Mouse (Mus musculus): ENCODE results near the gene Klf13. TPM values are rescaled to one million over a fixed set of nuclear protein-coding genes. Genes with fewer than 3 reads are reported as not detected.

Klf13 gene
- polyA plus RNA-seq, 2 experiments, result 3.4 to 15.8 TPM

- no peaks in the 10 kb centered on the region for H3K36me3 ChIP-seq (replicated peaks; ENCODE audit: control insufficient read depth, insufficient read depth, low read depth)
- ATAC-seq (ENCODE audit: insufficient read depth) (no peak), DNase-seq (ENCODE audit: low read depth in 3 of 3, low spot score in 3 of 3) (no peak)
- H3K4me3 ChIP-seq (ENCODE audit: insufficient read depth in 1 of 2, low read depth in 2 of 2, low read length in 2 of 2), result no peak overlapping the region
- 24% methylated on average over 10 of the region's 11 CpGs for WGBS (ENCODE audit: insufficient replicate concordance)
- no peaks in the 10 kb centered on the region for H3K27me3 ChIP-seq (ENCODE audit: control insufficient read depth, insufficient read depth, low read length)
- no peak for TF ChIP-seq CTCF (IDR thresholded peaks at IDR 0.05; ENCODE audit: low read depth)
- peaks cover 21 to 59% of the 10 kb centered on the region in 2 experiments for H3K4me1 ChIP-seq (replicated peaks; ENCODE audit: control insufficient read depth in 2 of 2, insufficient read depth in 2 of 2, low read length in 1 of 2)
- no peak overlapping the region for H3K4me2 ChIP-seq (ENCODE audit: low read depth)
- H3K9ac ChIP-seq (replicated peaks), result no peak overlapping the region
- no peaks in the 10 kb centered on the region for H3K9me3 ChIP-seq (ENCODE audit: control insufficient read depth, low read length)
- H3K27ac ChIP-seq, result no peak overlapping the region
Observed at GRCm38 (mm10) chr7:63908496-63909285, 30.0 kb downstream of the Klf13 start.

GRCm38 (mm10) chr7:63907778-63908495 lies 30.8 kb downstream of the Klf13 start:
- no peaks in the 10 kb centered on the region for H3K9me3 ChIP-seq (ENCODE audit: control insufficient read depth, low read length)
- no peak overlapping the region for H3K4me3 ChIP-seq (ENCODE audit: insufficient read depth in 1 of 2, low read depth in 2 of 2, low read length in 2 of 2)
- H3K4me2 ChIP-seq (ENCODE audit: low read depth), result no peak overlapping the region

GRCm38 (mm10) chr7:63905642-63906041 lies 33.1 kb downstream of the Klf13 start:
- ATAC-seq (ENCODE audit: insufficient read depth) (peak; percentile 64; the same call in 1 of the 2 replicates), DNase-seq (ENCODE audit: low read depth in 3 of 3, low spot score in 3 of 3) (no peak)
- TF ChIP-seq EP300 (IDR thresholded peaks at IDR 0.05; ENCODE audit: low read depth) (no peak), CTCF (IDR thresholded peaks at IDR 0.05; ENCODE audit: low read depth) (no peak)
- Histone ChIP-seq H3K36me3 (replicated peaks; ENCODE audit: control insufficient read depth, insufficient read depth, low read depth) (no peaks in the 10 kb centered on the region), H3K4me2 (ENCODE audit: low read depth) (no peak overlapping the region; the same call in 1 of the 2 replicates), H3K4me1 (replicated peaks; ENCODE audit: control insufficient read depth in 2 of 2, insufficient read depth in 2 of 2, low read length in 1 of 2) (peaks cover 21 to 44% of the 10 kb centered on the region in 2 experiments), H3K9me3 (ENCODE audit: control insufficient read depth, low read length) (no peaks in the 10 kb centered on the region), H3K27ac (no peak overlapping the region; the same call in 1 of the 2 replicates), H3K9ac (replicated peaks) (no peak overlapping the region; the same call in none of the 2 replicates), H3K27me3 (ENCODE audit: control insufficient read depth, insufficient read depth, low read length) (no peaks in the 10 kb centered on the region), H3K4me3 (ENCODE audit: insufficient read depth in 1 of 2, low read depth in 2 of 2, low read length in 2 of 2) (no peak overlapping the region)
- WGBS (ENCODE audit: insufficient replicate concordance), result 38% methylated on average over 5 of the region's 5 CpGs

More at GRCm38 (mm10) chr7:63907778-63908495, 30.8 kb downstream of the Klf13 start:
- 51% methylated on average over 5 of the region's 5 CpGs for WGBS (ENCODE audit: insufficient replicate concordance)
- no peak overlapping the region for H3K9ac ChIP-seq (replicated peaks)
- H3K27ac ChIP-seq, result no peak overlapping the region
- DNase-seq (ENCODE audit: low read depth in 3 of 3, low spot score in 3 of 3), result no peak
- H3K27me3 ChIP-seq (ENCODE audit: control insufficient read depth, insufficient read depth, low read length), result no peaks in the 10 kb centered on the region
- no peaks in the 10 kb centered on the region for H3K36me3 ChIP-seq (replicated peaks; ENCODE audit: control insufficient read depth, insufficient read depth, low read depth)
- no peak for TF ChIP-seq CTCF (IDR thresholded peaks at IDR 0.05; ENCODE audit: low read depth)
- TF ChIP-seq EP300 (IDR thresholded peaks at IDR 0.05; ENCODE audit: low read depth), result no peak
- H3K4me1 ChIP-seq (replicated peaks; ENCODE audit: control insufficient read depth in 2 of 2, insufficient read depth in 2 of 2, low read length in 1 of 2), result peaks cover 21 to 62% of the 10 kb centered on the region in 2 experiments
- ATAC-seq (ENCODE audit: insufficient read depth), result no peak

GRCm38 (mm10) chr7:63905190-63905589 lies 33.5 kb downstream of the Klf13 start:
- no peak for DNase-seq (ENCODE audit: low read depth in 3 of 3, low spot score in 3 of 3)
- WGBS (ENCODE audit: insufficient replicate concordance), result 58% methylated on average over 2 of the region's 2 CpGs
- Histone ChIP-seq H3K9ac (replicated peaks) (no peak overlapping the region; the same call in 1 of the 2 replicates), H3K36me3 (replicated peaks; ENCODE audit: control insufficient read depth, insufficient read depth, low read depth) (no peaks in the 10 kb centered on the region), H3K27ac (no peak overlapping the region), H3K4me3 (ENCODE audit: insufficient read depth in 1 of 2, low read depth in 2 of 2, low read length in 2 of 2) (no peak overlapping the region), H3K4me2 (ENCODE audit: low read depth) (no peak overlapping the region; the same call in 1 of the 2 replicates), H3K4me1 (replicated peaks; ENCODE audit: control insufficient read depth in 2 of 2, insufficient read depth in 2 of 2, low read length in 1 of 2) (peaks cover 21 to 42% of the 10 kb centered on the region in 2 experiments), H3K27me3 (ENCODE audit: control insufficient read depth, insufficient read depth, low read length) (no peaks in the 10 kb centered on the region), H3K9me3 (ENCODE audit: control insufficient read depth, low read length) (no peaks in the 10 kb centered on the region)
- TF ChIP-seq EP300 (IDR thresholded peaks at IDR 0.05; ENCODE audit: low read depth), result no peak
- TF ChIP-seq CTCF (IDR thresholded peaks at IDR 0.05; ENCODE audit: low read depth), result no peak
- ATAC-seq (ENCODE audit: insufficient read depth), result 0 out of 2 replicates have a peak, but pooled peaks have one; percentile 21

Measured in liver, embryonic 14.5 days (tissue).